Mouse (Mus musculus) cortical plate, adult 2 months (tissue): ENCODE measurements at regions not wholly inside any gene's neighbourhood (a gene's known extent, or its start where the extent isn't known, plus 50 kb on each side); places are given as distances from the start of the nearest gene placed in this dataset.

Source experiments
- H3K27ac ChIP-seq: fragments of 200-500 bp; 2 replicates; pipeline ENCODE4 v1.5.1; 2012; ENCODE audit warnings: low read length, control low read depth, inconsistent platforms; ENCODE audit not compliant: insufficient read depth
- H3K4me1 ChIP-seq: fragments of 200-500 bp; 2 replicates; pipeline ENCODE4 v1.6.1; 2011; ENCODE audit warnings: low read length; ENCODE audit not compliant: control insufficient read depth, insufficient read depth
- H3K4me3 ChIP-seq: fragments of 200-500 bp; 2 replicates; pipeline ENCODE4 v1.5.1; 2011; ENCODE audit warnings: mild to moderate bottlenecking, low read length, control low read depth; ENCODE audit not compliant: insufficient read depth
- CTCF ChIP-seq: fragments of 200-500 bp; IDR thresholded peaks from 2 replicates; pipeline ENCODE4 v1.5.1; 2011; ENCODE audit warnings: mild to moderate bottlenecking, control low read depth, low read length; ENCODE audit not compliant: insufficient read depth; ENCODE audit errors: extremely low read depth
- POLR2A ChIP-seq: fragments of 200-500 bp; IDR thresholded peaks from 2 replicates; pipeline ENCODE4 v1.6.1; 2011; ENCODE audit warnings: mild to moderate bottlenecking, low read length, control low read depth; ENCODE audit not compliant: insufficient read depth; ENCODE audit errors: extremely low read depth

DNA sequence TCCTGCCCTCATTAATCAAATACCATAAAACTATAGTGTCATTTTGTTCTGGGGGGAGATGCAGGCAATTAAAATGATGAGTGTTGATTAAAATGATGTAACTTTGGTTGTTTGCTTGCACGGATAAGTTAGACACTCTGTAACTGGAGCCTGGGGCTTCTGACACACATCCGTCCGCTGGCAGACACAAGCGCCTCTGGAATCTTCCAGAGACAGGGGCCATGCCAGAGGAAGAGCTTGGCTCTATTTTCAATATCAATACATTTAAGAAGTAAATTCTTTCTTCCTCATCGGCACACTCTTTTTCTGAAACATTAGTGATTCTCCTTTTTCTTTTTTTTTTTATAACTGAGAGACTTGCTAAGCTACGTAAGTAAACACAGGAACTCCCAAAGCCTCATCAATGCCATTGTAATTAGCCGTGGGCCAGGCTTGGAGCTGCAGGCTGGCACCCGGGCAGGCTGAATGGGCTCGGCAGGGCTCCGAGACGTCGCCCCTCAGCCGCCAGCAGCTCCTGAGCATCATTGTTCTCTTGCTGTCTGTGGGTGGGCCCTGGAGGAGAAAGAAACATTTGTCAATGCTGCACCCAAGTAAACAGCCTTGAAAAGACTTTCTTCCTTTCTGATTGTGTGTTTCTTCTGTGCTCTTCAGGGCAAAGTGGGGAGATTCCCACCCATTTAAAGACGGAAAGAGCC, 151.4 kb upstream of the A230072I06Rik start:
- TF ChIP-seq POLR2A (no peak), CTCF (no peak)
- Histone ChIP-seq H3K4me3 (no peak overlapping the region), H3K27ac (no peak overlapping the region), H3K4me1 (peaks cover 1% of the 10 kb centered on the region; the same call in 1 of the 2 replicates)

DNA sequence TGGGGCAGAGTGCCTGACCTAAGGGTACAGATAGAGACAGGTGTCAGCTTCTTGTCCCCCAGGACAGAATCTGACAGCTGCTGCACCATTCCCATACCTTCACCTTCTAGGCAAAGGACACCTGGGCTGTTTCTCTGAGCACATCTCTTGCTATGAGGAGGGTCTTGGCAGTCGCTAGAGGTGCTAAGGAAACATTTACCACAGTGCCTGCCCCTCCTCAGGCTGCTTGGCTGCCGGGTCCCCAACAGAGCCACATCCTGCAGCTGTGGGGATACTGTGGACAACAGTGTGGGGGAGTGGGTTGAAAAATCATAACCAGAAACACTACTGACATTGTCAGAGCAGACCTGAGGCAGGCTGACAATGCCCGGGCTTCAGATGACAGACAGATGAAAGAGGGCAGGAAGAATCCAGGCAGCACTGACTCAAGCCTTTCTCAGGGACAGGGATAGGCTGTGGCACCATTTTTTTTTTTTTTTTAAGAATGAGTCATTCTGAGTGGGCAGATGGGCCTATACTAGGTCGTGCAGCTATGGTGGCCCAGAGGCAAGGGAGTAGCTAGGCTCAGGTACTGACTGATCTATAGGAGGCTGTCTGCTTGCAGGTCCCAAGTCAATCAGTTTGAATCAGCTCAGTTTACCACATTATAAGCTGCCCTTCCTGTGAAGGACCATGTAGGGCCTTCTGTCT, 150.7 kb upstream of the A230072I06Rik start:
- no peak for TF ChIP-seq POLR2A
- TF ChIP-seq CTCF = no peak
- Histone ChIP-seq H3K4me1 (peaks cover 1% of the 10 kb centered on the region; the same call in 1 of the 2 replicates), H3K4me3 (no peak overlapping the region), H3K27ac (no peak overlapping the region)

DNA sequence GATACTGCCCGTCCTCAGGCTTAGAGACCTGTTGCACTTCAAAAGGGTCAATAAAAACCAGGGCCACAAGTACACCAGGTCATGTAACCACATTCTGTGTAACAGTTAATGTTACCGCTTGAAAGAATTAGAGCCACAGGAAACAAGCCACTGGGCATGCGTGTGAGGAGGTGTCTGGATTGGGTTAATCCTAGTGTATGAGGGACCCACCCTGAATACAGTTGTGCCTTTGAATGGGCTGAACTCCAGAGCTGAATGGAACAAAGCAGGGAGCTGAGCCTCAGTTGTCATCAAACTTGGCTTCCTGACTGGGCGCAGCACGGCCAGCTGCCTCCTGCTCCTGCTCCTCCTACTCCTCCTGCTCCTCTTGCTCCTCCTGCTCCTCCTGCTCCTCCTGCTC, 148.0 kb upstream of the A230072I06Rik start:
- Histone ChIP-seq H3K4me1 (peaks cover 1% of the 10 kb centered on the region; the same call in 1 of the 2 replicates), H3K4me3 (no peak overlapping the region), H3K27ac (no peak overlapping the region)
- TF ChIP-seq CTCF (no peak), POLR2A (no peak)

DNA sequence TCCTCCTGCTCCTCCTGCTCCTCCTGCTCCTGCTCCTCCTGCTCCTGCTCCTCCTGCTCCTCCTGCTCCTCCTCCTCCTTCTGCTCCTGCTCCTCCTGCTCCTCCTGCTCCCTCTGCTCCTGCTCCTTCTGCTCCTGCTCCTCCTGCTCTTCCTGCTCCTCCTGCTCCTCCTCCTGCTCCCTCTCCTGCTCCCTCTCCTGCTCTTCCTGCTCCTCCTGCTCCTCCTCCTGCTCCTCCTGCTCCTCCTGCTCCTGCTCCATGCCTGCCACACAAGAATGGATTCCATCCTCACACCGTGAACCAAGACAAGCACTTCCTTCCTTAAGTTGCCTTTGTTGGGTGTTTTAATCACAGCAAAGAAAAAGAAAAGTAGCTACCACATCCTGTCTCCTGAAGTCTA, 144.4 kb upstream of the A230072I06Rik start:
- no peak for TF ChIP-seq CTCF
- TF ChIP-seq POLR2A = no peak
- no peak overlapping the region for H3K4me3 ChIP-seq

DNA sequence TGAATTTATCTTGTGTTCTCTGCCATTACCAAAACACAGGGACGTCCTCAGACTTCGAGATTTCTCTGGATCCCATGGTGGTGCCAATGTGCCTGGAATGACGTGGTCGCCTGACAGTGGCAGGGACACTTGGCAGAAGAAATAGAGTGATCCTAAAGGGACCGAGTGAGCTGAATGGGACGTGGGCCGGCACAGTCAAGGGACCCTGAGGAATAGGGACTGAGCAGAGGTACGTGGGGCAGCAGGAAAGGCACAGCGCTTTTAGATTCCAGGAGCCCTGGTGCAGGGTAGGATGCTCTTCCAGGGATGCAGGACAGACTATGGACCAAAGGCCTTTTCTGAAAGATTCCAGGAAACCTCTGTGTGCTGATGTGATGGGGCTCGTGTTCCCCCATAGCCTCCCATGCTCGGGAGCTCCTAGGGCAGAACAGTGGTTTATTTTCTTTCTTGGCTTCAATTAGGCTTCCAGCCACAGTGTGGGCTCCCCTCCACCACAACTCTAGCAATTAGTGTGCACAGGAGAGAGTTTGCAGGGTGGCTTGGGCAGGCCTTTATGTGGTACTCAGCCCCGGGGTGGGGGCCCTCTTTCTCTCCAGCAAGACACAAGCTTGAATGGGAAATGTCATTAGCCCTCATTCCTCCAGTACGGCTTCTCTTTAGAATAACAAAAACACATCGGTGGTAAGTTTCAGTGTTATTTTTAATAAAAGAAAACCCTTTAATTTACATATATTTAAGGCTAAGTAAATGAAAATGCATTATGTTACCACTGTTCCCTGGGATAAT, 143.0 kb upstream of the A230072I06Rik start:
- no peaks in the 10 kb centered on the region for H3K4me1 ChIP-seq
- H3K27ac ChIP-seq = no peak overlapping the region
- TF ChIP-seq CTCF (no peak), POLR2A (no peak)
- H3K4me3 ChIP-seq = no peak overlapping the region

More for the DNA sequence above, 144.4 kb upstream of the A230072I06Rik start:
- Histone ChIP-seq H3K4me1 (no peaks in the 10 kb centered on the region), H3K27ac (no peak overlapping the region)

DNA sequence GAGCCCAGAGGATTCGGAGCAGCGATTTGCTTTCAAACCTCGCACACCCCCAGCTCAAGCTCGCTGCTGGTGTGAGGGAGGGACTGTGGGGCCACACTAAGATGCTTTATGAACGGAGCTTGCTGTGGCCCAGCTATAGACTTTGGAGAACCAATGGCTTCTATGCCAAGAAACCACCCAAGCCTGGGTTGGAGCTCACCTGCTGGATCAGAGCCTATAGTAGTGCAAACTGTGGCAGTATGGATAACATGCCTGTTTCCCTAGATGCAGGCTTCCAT, 142.5 kb upstream of the A230072I06Rik start:
- no peaks in the 10 kb centered on the region for H3K4me1 ChIP-seq
- no peak overlapping the region for H3K27ac ChIP-seq
- TF ChIP-seq CTCF = no peak
- no peak for TF ChIP-seq POLR2A
- no peak overlapping the region for H3K4me3 ChIP-seq

DNA sequence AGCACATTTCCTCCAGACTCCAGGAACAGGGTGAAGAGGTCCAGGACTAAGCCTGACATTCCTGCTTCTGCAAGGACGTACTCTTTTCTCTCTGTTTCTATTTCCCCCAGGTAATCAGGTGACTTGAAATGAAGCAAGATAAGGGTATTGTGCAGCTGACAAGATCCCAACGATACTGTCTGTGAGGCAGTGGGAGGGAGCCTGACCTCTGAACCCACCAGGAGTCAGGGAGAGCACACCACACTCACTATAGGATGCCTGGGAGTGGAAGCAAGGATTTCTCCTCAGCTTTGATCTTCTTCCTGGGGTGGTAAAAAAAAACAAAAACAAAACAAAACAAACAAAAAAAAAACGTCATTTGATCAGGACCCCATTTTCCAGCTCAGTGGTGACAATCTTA, 141.1 kb upstream of the A230072I06Rik start:
- Histone ChIP-seq H3K4me1 (no peaks in the 10 kb centered on the region), H3K4me3 (no peak overlapping the region), H3K27ac (no peak overlapping the region)
- TF ChIP-seq CTCF (no peak), POLR2A (no peak)

DNA sequence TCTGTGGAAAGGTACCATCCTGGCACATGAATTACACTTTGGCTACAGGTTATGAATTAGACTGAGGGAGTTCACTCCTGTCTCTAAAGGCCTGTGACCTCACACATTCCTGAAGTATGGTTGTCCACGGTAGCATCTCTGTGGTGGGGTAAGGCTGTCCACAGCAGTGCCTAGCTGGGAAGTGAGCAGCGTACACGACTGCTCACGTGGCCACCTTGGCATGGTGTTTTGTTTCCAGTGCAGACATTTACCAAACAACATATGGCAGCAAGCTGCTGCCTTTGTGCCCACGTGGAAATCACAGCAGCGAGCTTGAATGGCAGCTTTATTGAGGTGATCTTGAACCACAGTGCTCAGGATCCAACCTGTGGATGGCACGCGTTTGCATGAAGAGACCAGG, 140.7 kb upstream of the A230072I06Rik start:
- H3K4me3 ChIP-seq = no peak overlapping the region
- no peaks in the 10 kb centered on the region for H3K4me1 ChIP-seq
- TF ChIP-seq CTCF = no peak
- no peak for TF ChIP-seq POLR2A
- no peak overlapping the region for H3K27ac ChIP-seq

DNA sequence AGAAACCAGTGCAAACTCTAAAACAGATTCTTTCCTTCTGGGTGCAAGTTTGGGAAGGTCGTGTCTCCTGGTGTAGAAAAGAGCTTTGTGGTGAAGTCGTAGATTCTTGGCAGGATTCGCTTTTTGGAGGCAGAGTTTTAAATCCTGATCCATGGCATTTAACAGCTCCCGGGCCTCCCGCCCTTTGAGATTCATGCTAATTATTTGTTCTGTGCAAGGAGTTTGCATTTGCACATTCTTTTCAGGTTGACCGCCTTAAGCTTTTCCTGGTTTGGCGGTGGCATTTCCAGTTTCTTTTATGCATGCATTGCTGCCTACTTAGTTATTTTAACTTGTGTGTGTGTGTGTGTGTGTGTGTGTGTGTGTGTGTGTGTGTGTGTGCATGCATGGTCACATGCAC, 126.9 kb upstream of the A230072I06Rik start:
- Histone ChIP-seq H3K27ac (no peak overlapping the region), H3K4me1 (no peaks in the 10 kb centered on the region), H3K4me3 (no peak overlapping the region)
- TF ChIP-seq POLR2A (no peak), CTCF (no peak)
